Mouse (Mus musculus) kidney, embryonic 15.5 days (tissue): ENCODE results near the gene Pak6. TPM values are rescaled to one million over a fixed set of nuclear protein-coding genes. Genes with fewer than 3 reads are reported as not detected.
A peak's percentile ranks its signal among the peaks of the same experiment; 100 is the strongest.

Source experiments
- ATAC-seq: fragments of 200-750 bp; cut with Nextera tagmentation; replicated peaks from 2 replicates; pipeline ENCODE4 v1.8.0; 2017; ENCODE audit warnings: moderate TSS enrichment; ENCODE audit not compliant: low FRiP score
- H3K27ac ChIP-seq: fragments of 300-500 bp; sonication (generic); 2 replicates; pipeline ENCODE4 v1.5.1; 2015; ENCODE audit warnings: mild to moderate bottlenecking, inconsistent platforms
- H3K27me3 ChIP-seq: fragments of 300-500 bp; sonication (generic); 2 replicates; pipeline ENCODE4 v1.6.1; 2015; ENCODE audit warnings: inconsistent platforms
- H3K36me3 ChIP-seq: fragments of 300-500 bp; sonication (generic); 2 replicates; pipeline ENCODE4 v1.6.1; 2015; ENCODE audit warnings: inconsistent platforms
- H3K4me1 ChIP-seq: fragments of 300-500 bp; sonication (generic); 2 replicates; pipeline ENCODE4 v1.6.1; 2015; ENCODE audit warnings: inconsistent platforms
- H3K4me2 ChIP-seq: fragments of 300-500 bp; sonication (generic); 2 replicates; pipeline ENCODE4 v1.6.1; 2015; ENCODE audit warnings: moderate library complexity, mild to moderate bottlenecking, inconsistent platforms
- H3K4me3 ChIP-seq: fragments of 300-500 bp; sonication (generic); replicated peaks from 2 replicates; pipeline ENCODE4 v1.5.1; 2015; ENCODE audit warnings: mild to moderate bottlenecking, inconsistent platforms
- H3K9ac ChIP-seq: fragments of 300-500 bp; sonication (generic); 2 replicates; pipeline ENCODE4 v1.6.1; 2015; ENCODE audit warnings: mild to moderate bottlenecking, inconsistent platforms
- H3K9me3 ChIP-seq: fragments of 300-500 bp; sonication (generic); replicated peaks from 2 replicates; pipeline ENCODE4 v1.6.1; 2016; ENCODE audit warnings: inconsistent platforms
- WGBS: fragments of 180-500 bp; shearing (Covaris S2); methylation state at CpG from one replicate; pipeline ENCODE4 v1.1.7; 2015; ENCODE audit warnings: mixed read lengths; 5-methylcytosine and 5-hydroxymethylcytosine counted together
- polyA plus RNA-seq: library from polyadenylated mRNA; unstranded; fragments of >200 nt; fragmentation: Nextera tagmentation; extraction: Ambion mirVana; gene quantifications from 2 replicates; pipeline ENCODE4 v1.2.1, GENCODE M21; 2015

Gene Pak6
- polyA plus RNA-seq: 0.84 and 1.3 TPM in 2 replicates

- H3K9me3 ChIP-seq: no peaks in the 10 kb centered on the region
- H3K9ac ChIP-seq: peak within 1 kb of the TSS; percentile 47; the same call in 1 of the 2 replicates
- H3K4me2 ChIP-seq: peak within 1 kb of the TSS; percentile 91
- no peak within 1 kb of the TSS for H3K27ac ChIP-seq
- H3K4me3 ChIP-seq: peak within 1 kb of the TSS; percentile 46
- ATAC-seq: no peak
- 2% methylated on average over 37 of the region's 37 CpGs for WGBS
- peaks cover 29% of the 10 kb centered on the region for H3K4me1 ChIP-seq
- peaks cover 37% of the 10 kb centered on the region for H3K27me3 ChIP-seq
- H3K36me3 ChIP-seq: no peaks in the 10 kb centered on the region
Observed at GRCm38 (mm10) chr2:118662902-118663803, at the start of gene Pak6. Gene Pak6 (plus strand): TSS chr2:118663303.

DNA sequence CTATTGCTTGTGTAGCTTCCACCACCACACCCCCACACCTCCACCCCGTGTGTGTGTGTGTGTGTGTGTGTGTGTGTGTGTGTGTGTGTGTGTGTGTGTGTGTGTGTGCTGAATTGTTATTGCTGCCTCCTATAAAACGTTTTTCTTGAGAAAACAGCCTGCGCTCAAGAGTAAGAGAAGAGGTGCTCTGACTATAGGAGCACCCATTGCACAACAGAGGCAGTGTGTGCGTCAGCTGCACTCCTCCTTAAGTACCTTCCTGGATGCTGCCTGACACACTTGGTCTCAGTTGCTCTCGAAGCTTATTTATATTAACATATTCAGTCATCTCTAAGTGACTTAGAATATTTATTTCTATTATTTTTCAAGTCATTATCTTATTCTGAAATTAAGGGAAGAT lies 45.1 kb upstream of the Pak6 start:
- no peaks in the 10 kb centered on the region for H3K9me3 ChIP-seq
- no peak overlapping the region for H3K4me2 ChIP-seq
- H3K27ac ChIP-seq: no peak overlapping the region
- H3K36me3 ChIP-seq: peaks cover 96% of the 10 kb centered on the region
- no peak overlapping the region for H3K4me3 ChIP-seq
- no peak for ATAC-seq
- H3K27me3 ChIP-seq: no peaks in the 10 kb centered on the region
- no peaks in the 10 kb centered on the region for H3K4me1 ChIP-seq
- H3K9ac ChIP-seq: no peak overlapping the region
- WGBS: 86% methylated on average over 5 of the region's 5 CpGs

- Histone ChIP-seq H3K4me1 (no peaks in the 10 kb centered on the region), H3K9ac (no peak overlapping the region), H3K4me2 (no peak overlapping the region), H3K9me3 (no peaks in the 10 kb centered on the region), H3K4me3 (no peak overlapping the region), H3K27ac (no peak overlapping the region), H3K27me3 (no peaks in the 10 kb centered on the region), H3K36me3 (peaks cover 92% of the 10 kb centered on the region)
- WGBS: 66% methylated on average over 2 of the region's 2 CpGs
- ATAC-seq: no peak
Observed at GRCm38 (mm10) chr2:118620101-118620500, 43.0 kb upstream of the Pak6 start.

GRCm38 (mm10) chr2:118620608-118621007 lies 42.5 kb upstream of the Pak6 start:
- Histone ChIP-seq H3K9ac (no peak overlapping the region), H3K36me3 (peaks cover 92% of the 10 kb centered on the region), H3K27ac (no peak overlapping the region), H3K9me3 (no peaks in the 10 kb centered on the region), H3K4me2 (no peak overlapping the region), H3K27me3 (no peaks in the 10 kb centered on the region), H3K4me3 (no peak overlapping the region), H3K4me1 (no peaks in the 10 kb centered on the region)
- no peak for ATAC-seq
- 90% methylated on average over 8 of the region's 8 CpGs for WGBS

GRCm38 (mm10) chr2:118629276-118629675 lies 33.8 kb upstream of the Pak6 start:
- ATAC-seq: no peak
- Histone ChIP-seq H3K27ac (no peak overlapping the region), H3K4me2 (no peak overlapping the region), H3K4me1 (no peaks in the 10 kb centered on the region), H3K9ac (no peak overlapping the region), H3K36me3 (peaks cover 94% of the 10 kb centered on the region), H3K27me3 (no peaks in the 10 kb centered on the region), H3K9me3 (no peaks in the 10 kb centered on the region), H3K4me3 (no peak overlapping the region)
- 93% methylated on average over 6 of the region's 6 CpGs for WGBS

DNA sequence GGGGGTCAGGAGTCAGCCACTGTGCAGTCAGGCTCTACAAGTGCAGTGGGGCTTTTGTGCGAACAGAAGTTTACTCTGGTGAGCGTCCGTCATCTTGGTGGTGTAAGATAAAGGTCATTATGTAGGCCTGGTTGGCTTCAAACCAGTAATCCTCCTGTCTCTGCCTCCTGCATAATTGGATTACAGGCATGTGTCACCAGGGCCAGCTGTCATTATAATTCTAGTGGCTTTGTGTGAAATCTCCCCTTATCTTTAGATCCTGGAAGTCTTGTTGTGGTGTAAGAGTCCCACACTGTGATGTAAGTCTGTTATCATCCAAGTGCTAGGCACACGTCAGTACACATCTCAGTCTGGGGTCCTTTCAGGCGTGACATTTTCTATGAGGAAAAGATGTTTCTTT lies 29.7 kb upstream of the Pak6 start:
- no peaks in the 10 kb centered on the region for H3K4me1 ChIP-seq
- H3K9me3 ChIP-seq: no peaks in the 10 kb centered on the region
- H3K36me3 ChIP-seq: peaks cover 95% of the 10 kb centered on the region
- ATAC-seq: no peak
- H3K27ac ChIP-seq: no peak overlapping the region
- WGBS: 85% methylated on average over 5 of the region's 5 CpGs
- no peak overlapping the region for H3K9ac ChIP-seq
- H3K4me3 ChIP-seq: no peak overlapping the region
- H3K4me2 ChIP-seq: no peak overlapping the region
- no peaks in the 10 kb centered on the region for H3K27me3 ChIP-seq

- Histone ChIP-seq H3K9ac (no peak overlapping the region), H3K4me3 (no peak overlapping the region), H3K27me3 (no peaks in the 10 kb centered on the region), H3K9me3 (no peaks in the 10 kb centered on the region), H3K4me1 (no peaks in the 10 kb centered on the region), H3K4me2 (no peak overlapping the region), H3K27ac (no peak overlapping the region), H3K36me3 (peaks cover 95% of the 10 kb centered on the region)
- no peak for ATAC-seq
- 88% methylated on average over 5 of the region's 5 CpGs for WGBS
Observed at GRCm38 (mm10) chr2:118637258-118637657, 25.8 kb upstream of the Pak6 start.

DNA sequence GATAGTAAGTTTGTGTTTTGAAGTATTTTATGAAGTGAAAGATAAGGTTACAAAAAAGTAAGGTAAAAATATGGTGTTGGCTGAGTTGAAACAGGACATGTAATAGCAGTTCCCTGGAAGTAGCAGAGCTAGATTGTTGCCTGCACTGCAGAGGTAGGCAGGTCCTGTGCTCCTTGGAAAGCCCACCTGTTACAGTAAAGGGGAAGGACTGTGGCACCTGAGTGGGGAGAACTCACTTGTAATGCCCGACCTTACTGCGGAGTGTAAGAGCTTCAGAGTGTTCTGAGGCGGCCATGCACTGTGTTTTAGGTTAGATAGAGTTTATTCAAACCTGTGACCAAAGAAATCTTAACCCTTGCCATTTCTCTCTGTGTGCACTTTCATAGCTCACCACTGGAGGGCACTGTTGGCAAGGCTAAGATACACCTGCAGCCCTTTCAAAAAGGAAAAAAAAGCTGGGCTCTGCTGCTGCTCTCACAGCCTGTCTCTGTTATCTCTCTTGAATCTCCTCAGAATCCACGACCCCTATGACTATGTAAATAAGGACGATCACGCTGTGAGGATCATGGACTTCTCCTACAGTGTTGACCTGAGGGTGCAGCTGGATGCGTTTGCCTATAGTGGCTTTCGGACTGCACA lies 25.1 kb upstream of the Pak6 start:
- H3K36me3 ChIP-seq: peaks cover 95% of the 10 kb centered on the region
- no peak overlapping the region for H3K9ac ChIP-seq
- no peaks in the 10 kb centered on the region for H3K9me3 ChIP-seq
- no peaks in the 10 kb centered on the region for H3K4me1 ChIP-seq
- H3K27me3 ChIP-seq: no peaks in the 10 kb centered on the region
- no peak overlapping the region for H3K4me3 ChIP-seq
- no peak overlapping the region for H3K4me2 ChIP-seq
- 45% methylated on average over 8 of the region's 8 CpGs for WGBS
- H3K27ac ChIP-seq: no peak overlapping the region
- peak; percentile 52; the same call in 1 of the 2 replicates for ATAC-seq

GRCm38 (mm10) chr2:118638686-118639085 lies 24.4 kb upstream of the Pak6 start:
- Histone ChIP-seq H3K4me2 (no peak overlapping the region), H3K9ac (no peak overlapping the region), H3K4me3 (no peak overlapping the region), H3K36me3 (peaks cover 95% of the 10 kb centered on the region), H3K4me1 (no peaks in the 10 kb centered on the region), H3K9me3 (no peaks in the 10 kb centered on the region), H3K27ac (no peak overlapping the region), H3K27me3 (no peaks in the 10 kb centered on the region)
- WGBS: 93% methylated on average over 8 of the region's 8 CpGs
- no peak for ATAC-seq

GRCm38 (mm10) chr2:118641147-118641546 lies 22.0 kb upstream of the Pak6 start:
- H3K9ac ChIP-seq: no peak overlapping the region
- H3K9me3 ChIP-seq: no peaks in the 10 kb centered on the region
- H3K27ac ChIP-seq: no peak overlapping the region
- no peak for ATAC-seq
- no peak overlapping the region for H3K4me3 ChIP-seq
- WGBS: 70% methylated on average over 2 of the region's 2 CpGs
- H3K36me3 ChIP-seq: peaks cover 88% of the 10 kb centered on the region
- no peak overlapping the region for H3K4me2 ChIP-seq
- H3K4me1 ChIP-seq: no peaks in the 10 kb centered on the region
- no peaks in the 10 kb centered on the region for H3K27me3 ChIP-seq

DNA sequence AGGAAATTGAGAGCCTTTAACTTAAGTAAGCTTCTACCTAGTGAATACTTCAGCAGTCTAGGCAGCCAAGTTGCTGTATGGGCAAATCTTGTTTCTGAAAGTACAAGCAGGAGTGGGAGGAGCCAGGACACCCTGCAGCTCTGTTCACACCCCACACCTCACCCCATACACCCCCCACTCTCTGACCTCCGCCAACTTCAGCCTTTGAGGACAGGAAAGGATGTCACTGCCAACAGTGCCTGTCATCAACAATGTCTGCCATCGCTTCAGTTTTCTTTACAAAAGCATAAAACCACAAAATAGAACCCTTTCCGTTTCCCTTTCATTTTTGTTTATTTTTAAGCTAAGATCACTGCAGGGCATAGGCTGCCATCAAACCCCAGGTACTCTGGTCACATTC lies 20.7 kb upstream of the Pak6 start:
- no peak overlapping the region for H3K4me2 ChIP-seq
- no peak overlapping the region for H3K27ac ChIP-seq
- H3K4me1 ChIP-seq: no peaks in the 10 kb centered on the region
- peaks cover 75% of the 10 kb centered on the region for H3K36me3 ChIP-seq
- no peak overlapping the region for H3K9ac ChIP-seq
- WGBS: 76% methylated on average over 3 of the region's 3 CpGs
- no peak overlapping the region for H3K4me3 ChIP-seq
- ATAC-seq: no peak
- no peaks in the 10 kb centered on the region for H3K9me3 ChIP-seq
- no peaks in the 10 kb centered on the region for H3K27me3 ChIP-seq

- Histone ChIP-seq H3K9ac (no peak overlapping the region), H3K4me2 (no peak overlapping the region), H3K4me1 (no peaks in the 10 kb centered on the region), H3K9me3 (no peaks in the 10 kb centered on the region), H3K4me3 (no peak overlapping the region), H3K36me3 (peaks cover 73% of the 10 kb centered on the region), H3K27ac (no peak overlapping the region), H3K27me3 (no peaks in the 10 kb centered on the region)
- 64% methylated on average over 3 of the region's 3 CpGs for WGBS
- ATAC-seq: no peak
Observed at GRCm38 (mm10) chr2:118642942-118643341, 20.2 kb upstream of the Pak6 start.
